Mouse (Mus musculus) liver (tissue): Measurements from ENCODE around the gene Rdm1.
"Not testable (repeated sequence)": the region's sequence is repeated elsewhere in the genome, so short reads cannot be mapped to it uniquely, and the experiment has no call there.

ENCODE experiments used
- DNase-seq: peaks from one replicate; pipeline ENCODE4 v3.0.0-alpha.2; 2020; ENCODE audit warnings: mixed read lengths

The Rdm1 gene

DNA sequence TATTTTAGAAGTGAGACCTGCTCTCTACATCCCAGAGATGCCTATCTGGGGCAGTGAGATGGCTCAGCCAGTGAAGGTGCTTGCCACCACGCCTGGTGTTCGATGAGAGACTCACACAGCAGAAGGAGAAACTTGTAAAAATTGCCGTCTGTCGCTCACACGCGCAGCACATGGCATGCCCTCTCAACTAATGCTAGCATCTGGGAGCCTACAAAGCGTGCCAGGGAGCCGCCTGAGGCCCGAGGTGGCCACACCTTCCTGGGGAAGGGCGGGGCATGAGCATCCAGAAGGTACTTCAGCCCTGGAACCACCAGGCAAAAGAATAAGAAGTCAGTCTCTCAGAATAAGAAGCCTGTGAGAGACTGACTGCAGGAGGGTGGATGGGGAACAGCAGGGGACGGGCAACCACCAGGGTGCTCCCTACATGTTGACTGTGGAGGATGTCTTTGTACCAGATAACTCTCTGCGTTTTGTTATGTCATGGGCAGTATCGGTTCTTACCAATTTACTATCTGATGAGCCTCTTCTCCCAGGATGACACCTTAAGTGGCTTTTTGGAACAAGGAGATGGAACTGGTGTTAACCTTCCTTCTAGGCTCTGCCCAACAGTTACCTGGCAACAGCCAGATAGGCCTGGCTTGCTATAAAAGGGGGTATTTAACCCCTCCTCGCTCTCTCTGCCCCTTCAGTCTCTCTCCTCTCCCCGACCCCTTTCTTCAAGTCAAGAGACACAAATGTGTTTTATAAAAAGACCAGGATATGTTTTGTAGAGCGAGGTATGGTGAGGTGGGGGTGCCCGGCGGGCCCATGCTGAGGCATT, 9.8 kb upstream of the Rdm1 start:
- peak; percentile 66 for DNase-seq

DNA sequence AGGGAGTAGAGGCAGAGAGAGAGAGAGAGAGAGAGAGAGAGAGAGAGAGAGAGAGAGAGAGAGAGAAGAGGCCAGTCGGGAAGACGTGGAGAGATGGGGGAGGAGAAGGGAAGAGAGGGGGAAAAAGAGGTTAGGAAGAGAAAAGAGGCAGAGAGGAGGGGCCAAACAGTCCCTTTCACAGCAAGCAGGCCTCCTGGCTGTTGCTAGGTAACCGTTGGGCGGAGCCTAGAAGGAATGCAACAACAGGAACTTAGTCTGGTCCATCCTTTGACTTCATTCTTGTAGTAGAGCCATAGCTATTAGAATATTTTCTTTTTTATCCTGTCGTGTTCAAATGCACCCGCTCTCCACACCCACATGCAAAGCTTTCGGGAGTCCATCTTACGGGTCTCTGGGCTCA, 9.1 kb upstream of the Rdm1 start:
- peak; percentile 84 for DNase-seq

DNA sequence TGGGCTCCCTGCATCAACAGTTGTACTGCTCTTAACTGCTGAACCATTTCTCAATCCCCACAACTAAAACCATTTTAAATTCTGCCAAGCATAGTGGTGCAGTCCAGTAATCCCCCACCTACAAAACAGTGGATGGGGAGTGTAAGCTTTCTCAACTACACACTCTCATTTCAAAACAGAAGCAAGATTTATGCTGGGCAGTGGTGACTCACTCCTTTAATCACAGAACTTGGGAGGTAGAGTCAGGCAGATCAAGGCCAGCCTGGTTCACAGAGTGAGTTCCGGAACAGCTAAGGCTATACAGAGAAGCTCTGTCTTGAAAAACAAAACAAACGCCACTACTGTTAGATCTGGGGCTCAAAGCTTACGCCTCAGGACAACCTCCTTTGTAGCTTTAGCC, 8.4 kb upstream of the Rdm1 start:
- no peak for DNase-seq

DNA sequence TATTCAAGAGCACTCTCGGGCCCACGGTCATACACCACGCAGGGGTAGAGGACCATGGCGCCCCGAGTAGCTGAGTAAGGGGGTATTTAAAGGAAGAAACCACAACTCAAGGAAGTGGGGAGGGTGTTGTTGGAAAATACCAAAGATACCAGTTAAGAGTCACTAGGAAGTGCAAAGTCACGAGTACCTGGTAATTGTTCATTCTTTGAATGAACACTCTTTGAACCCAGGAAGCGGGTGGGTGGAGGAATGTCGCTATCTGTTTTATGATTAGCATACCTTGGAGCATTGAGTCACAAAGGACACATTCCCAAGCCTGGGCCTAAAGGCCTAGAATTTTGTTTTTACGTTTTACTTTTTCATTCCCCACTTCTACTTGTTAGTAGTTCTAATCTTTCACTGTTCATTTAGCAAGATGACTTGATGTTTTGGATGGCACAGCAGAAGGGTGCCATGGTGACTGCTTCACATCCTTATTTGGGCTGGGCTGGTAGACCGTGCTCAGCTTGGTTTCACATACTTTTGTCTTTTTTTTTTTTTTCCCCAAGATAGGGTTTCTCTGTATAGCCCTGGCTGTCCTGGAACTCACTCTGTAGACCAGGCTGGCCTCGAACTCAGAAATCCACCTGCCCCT, 6.9 kb upstream of the Rdm1 start:
- not testable (repeated sequence) for DNase-seq

DNA sequence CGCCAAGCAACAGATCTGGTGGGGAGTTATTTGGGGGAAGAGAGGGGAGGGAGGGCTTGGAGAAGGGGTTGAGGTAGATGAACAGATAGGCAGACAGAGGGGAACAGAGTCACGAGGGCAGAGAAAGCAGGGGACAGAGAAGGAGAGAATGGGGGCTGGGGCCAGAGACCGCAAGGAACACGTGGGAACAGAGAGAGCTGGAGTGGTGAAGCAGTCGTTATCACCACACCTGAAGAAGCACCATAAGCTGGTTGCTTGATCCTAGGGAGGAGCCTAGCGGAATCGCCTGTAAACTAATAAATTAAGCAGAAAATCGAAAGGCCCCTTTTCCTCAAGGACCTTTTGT, 373 bp upstream of the Rdm1 start:
- DNase-seq = no peak

DNA sequence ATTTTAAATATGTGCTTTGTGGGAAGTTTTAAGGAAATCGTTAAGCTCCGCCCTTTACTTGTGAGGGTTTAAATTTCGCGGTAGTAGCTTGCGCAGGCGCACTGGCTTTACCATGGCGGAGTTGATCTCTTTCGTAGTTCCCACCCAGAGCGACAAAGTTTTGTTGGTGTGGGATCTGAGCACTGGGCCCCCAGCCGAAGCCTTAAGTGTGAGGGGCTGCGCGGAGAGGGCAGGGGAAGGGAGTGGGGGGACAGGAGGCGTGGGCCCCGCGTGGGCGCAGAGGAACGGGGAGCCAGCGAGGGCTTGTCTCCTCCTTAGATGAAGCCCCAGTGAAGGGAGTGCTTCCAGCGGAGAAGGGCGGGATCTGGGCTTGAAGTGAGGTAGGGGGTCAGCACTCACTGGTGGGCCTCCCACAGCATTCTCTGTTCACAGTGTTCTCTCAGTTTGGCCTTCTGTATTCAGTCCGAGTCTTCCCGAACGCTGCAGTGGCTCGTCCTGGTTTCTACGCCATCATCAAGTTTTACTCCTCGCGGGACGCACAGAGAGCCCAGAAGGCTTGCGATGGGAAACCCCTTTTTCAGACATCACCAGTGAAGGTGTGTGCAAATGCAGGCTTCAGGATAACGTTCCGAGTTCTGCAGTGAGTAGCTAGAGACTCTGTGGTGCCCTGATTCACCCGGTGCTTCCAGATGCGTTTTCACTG, 1.0 kb downstream of the Rdm1 start:
- DNase-seq = peak; percentile 89

DNA sequence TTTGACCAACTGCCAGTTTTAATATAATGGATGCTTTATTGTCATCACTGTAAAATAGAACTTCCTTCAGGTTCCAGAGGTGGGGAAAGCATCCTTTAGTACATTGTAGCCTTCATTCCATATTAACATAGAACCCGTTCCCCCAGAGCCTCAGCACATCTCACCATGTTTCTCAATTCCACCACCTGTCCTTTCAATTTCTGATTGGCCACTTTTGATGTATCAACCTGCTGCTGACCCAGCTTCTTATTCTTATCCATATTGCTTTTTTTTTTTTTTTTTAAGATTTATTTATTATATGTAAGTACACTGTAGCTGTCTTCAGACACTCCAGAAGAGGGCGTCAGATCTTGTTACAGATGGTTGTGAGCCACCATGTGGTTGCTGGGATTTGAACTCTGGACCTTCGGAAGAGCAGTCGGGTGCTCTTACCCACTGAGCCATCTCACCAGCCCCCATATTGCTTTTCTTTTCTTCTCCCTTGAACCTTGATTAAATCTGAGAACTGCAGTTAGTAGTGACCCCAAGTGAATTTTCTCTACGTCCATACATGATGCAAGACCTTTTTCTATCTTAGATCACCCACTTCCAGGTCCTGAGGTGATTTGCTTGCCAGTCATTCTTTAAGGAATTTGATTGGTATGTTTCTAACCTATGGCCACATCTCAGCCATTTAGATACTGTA, 1.9 kb downstream of the Rdm1 start:
- DNase-seq = not testable (repeated sequence)

DNA sequence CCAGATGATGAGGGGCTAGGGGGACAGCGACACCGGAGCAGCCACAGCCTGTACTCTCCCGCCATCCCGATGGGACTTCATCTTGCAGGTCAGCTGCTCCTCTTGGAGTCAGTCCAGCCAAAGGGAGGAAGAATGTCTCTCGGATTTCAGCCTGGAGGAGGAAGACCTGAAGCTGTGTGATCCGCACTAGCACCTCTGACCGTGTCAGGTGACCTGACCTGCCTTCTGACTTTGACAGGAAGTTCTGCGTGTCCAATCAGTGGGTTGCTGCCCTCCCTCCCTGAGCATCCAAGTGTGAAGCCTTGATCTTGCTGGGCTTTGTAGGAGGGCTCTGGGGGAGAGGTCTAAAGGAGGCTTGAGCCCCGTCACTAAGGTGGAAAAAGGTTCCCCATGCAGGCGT, 8.7 kb downstream of the Rdm1 start:
- DNase-seq = no peak

DNA sequence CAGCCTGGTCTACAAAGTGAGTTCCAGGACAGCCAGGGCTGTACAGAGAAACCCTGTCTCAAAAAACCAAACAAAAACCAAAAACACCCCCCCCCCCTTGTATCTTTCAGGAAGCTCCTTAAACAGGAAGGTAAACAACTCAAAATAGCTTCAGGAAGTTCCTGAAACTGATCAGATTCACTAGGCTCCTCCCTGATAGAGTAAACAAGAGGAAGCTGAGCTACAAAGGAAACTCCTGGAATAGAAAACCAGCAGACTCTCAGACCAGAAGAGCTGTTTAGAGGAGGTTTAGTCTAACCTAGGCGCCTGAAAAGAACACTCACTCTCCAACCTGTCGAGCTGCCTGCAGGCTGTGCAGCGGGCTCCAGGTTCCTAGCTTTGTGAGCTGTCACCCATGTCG, 12.8 kb downstream of the Rdm1 start:
- DNase-seq = no peak

DNA sequence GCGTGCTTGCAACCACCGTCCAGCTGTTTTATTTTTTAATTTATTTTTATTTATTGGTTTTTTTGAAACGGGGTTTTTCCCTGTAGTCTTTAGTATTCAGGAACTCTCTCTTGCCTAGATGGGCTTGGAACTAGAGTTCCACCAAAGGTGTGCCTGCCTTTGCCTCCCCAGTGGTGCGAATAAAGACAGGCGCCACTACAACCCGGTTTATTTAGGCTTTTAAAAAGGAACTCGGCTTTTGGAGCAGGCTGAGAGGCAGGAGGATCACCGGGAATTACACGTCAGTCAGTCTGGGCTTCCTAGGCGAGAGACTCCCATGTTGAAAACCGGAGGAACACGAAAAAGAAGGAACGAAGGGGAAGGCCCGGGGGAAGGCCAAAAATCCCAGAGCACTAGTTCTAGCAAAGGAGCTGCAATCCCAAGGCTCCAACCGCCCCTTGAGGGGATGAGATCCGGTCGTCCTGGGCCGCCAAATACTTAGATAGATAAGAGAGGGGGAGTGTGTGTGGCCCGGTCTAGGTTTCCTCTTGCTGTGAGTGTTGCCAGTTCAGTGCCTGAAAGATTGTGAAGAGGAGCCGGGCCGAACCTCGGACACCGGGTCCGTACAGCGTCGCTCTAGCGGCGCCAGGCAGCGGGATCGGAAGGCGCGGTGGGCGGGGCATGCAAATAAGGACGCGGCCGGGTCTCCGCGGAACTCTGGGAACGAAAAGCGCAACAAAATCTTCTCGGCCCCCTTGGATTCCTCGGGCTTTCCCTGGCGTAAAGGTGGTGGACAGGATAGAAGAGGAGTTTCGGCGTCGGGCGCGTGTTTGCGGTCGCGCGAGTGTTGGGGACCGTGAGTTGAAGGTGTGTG, 14.1 kb downstream of the Rdm1 start:
- DNase-seq = peak; percentile 82

DNA sequence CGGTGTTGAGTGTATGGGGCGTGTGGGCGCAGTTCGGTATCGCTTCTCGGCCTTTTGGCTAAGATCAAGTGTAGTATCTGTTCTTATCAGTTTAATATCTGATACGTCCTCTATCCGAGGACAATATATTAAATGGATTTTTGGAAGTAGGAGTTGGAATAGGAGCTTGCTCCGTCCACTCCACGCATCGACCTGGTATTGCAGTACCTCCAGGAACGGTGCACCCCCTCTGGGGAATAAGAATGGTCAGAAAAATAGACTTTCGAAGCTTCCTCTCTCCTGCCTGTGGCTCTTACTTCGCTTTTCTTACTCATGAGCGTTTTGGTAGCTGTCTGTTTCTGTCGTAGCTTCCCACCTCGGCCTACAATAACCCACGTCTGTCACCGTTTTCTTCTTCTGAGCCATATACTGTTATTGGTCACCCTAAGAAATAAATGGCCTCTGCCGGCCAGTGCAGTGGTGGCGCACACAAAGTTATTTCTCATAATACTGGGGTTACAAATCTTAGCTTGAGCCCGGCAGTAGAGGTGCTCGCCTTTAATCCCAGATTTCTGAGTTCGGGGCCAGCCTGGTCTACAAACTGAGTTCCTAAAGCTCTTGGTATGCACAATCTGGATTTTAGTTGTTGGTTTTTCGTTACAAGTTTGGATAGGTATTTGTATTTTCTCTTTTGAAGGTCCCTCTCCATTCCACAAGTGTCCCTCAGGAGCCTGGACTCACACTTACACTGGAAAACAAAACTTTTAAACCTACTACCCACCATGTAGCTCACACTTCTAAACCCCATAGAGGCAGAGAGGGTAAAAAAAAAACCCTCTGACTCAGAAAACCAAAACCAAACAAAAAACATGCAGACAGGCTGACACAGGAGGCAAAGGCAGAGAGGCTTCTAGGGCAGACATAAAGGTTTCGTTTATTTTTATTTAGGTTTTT, 15.0 kb downstream of the Rdm1 start:
- DNase-seq = peak; percentile 59

DNA sequence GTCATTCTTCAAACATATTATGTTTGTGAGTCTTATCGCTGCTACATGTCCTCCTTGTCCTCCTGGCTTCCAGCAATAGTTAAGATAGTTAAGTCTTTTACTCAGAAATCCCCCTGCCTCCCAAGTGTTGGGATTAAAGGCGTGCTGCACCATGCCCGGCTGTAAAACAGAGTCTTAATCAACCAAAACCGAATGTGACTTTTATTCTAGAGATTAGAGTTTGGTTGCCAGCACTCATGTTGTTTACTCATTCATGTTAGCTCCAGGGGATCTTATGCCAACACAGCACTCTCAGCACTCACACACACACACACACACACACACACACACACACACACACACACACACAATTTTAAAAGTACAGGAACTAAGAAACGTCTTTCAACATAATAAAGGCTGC, 15.9 kb downstream of the Rdm1 start:
- no peak for DNase-seq

DNA sequence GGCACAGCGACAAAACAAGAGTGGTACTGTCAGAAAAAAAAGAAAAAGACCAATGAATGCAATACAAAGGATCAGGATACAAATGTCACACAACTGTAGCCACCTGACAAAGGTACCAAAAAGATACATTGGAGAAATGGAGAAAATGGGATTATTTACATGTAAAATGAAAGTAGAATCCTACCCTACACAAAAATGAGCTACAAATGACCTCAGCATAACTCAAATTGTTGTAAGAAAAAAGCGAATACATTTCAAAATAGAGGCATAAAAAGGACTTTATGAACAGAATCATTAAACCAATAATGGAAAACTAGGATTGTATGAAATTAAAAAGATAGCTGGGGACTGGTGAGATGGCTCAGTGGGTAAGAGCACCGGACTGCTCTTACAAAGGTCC, 17.6 kb downstream of the Rdm1 start:
- no peak for DNase-seq

DNA sequence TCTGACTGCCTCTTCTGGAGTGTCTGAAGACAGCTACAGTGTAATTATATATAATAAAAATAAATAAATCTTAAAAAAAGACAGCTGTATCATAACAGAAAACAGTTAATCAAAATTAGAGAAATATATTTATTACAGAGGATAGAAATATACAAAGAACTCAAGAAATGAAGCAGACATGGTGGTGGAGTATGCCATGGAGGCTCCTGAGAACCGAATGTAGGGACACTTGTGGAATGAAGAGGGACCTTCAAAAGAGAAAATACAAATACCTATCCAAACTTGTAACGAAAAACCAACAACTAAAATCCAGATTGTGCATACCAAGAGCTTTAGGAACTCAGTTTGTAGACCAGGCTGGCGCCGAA, 18.0 kb downstream of the Rdm1 start:
- not testable (repeated sequence) for DNase-seq

DNA sequence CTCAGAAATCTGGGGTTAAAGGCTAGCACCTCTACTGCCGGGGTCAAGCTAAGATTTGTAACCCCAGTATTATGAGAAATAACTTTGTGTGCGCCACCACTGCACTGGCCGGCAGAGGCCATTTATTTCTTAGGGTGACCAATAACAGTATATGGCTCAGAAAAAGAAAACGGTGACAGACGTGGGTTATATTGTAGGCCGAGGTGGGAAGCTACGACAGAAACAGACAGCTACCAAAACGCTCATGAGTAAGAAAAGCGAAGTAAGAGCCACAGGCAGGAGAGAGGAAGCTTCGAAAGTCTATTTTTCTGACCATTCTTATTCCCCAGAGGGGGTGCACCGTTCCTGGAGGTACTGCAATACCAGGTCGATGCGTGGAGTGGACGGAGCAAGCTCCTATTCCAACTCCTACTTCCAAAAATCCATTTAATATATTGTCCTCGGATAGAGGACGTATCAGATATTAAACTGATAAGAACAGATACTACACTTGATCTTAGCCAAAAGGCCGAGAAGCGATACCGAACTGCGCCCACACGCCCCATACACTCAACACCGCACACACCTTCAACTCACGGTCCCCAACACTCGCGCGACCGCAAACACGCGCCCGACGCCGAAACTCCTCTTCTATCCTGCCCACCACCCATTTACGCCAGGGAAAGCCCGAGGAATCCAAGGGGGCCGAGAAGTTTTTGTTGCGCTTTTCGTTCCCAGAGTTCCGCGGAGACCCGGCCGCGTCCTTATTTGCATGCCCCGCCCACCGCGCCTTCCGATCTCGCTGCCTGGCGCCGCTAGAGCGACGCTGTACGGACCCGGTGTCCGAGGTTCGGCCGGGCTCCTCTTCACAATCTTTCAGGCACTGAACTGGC, 18.7 kb downstream of the Rdm1 start:
- peak; percentile 84 for DNase-seq

DNA sequence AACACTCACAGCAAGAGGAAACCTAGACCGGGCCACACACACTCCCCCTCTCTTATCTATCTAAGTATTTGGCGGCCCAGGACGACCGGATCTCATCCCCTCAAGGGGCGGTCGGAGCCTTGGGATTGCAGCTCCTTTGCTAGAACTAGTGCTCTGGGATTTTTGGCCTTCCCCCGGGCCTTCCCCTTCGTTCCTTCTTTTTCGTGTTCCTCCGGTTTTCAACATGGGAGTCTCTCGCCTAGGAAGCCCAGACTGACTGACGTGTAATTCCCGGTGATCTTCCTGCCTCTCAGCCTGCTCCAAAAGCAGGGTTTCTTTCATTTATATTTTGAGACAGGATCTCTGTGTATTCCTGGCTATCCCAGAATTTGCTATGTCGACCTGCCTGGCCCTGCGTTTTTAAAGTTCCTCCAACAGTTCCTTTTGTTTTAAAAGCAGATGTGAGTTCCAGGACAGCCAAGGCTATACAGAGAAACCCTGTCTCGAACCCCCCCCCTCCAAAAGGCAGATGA, 19.3 kb downstream of the Rdm1 start:
- DNase-seq = not testable (repeated sequence)

DNA sequence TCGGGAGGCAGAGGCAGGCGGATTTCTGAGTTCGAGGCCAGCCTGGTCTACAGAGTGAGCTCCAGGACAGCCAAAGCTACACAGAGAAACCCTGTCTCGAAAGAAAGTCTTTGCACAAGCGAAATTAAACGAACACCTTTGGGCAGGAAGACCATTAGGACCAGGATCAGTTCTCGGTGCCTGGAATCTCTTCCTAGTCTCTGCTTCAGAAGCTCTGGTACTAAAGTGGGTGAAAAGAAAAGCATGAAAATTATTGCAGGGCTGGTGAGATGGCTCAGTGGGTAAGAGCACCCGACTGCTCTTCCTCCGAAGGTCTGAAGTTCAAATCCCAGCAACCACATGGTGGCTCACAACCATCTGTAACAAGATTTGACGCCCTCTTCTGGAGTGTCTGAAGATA, 20.1 kb downstream of the Rdm1 start:
- DNase-seq = not testable (repeated sequence)

DNA sequence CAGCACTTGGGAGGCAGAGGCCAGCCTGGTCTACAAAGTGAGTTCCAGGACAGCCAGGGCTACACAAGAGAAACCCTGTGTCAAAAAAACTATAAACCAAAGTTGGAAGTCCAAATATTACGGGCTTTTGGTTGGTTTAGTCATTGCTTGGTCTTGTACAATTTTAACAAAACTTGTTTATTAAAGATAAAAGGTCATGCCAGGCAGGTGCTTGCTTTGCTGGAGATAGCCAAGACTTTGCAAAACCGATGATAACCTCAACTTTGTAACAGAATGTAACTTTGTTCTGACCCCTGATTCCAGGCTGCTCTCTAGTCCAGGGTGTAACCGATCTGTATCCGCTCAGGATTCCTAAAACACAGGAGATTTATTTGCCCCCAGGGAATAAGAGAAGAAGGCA, 29.4 kb downstream of the Rdm1 start:
- DNase-seq = no peak

DNA sequence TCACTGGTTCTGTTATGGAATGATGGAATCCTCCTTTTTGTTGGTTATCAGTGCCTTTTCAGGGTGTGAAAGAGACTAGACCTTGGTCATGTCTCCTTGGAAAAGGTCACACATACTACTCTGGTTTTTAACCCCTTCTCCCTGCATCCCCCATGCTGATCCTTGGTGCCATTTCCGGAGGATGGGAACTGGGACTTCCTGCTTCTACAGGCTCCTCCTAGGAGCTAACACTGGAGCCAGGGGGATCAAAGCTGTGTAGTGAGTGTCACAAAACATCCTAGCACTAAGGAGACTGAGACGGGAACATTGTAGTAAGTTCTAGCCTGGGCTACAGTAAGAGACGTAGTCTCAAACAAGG, 30.5 kb downstream of the Rdm1 start:
- no peak for DNase-seq
